Comparison of ENCODE assay signal across 17 mouse cellular contexts in genomic region chr5:120015417-120015816, GRCm38 (mm10).
"Had no signal": no experiment of that assay in that cellular context is flagged by ENCODE, and none has a peak within 500 bp of the region (broad histone marks: within the 10 kb centered on the region; RNA-seq: fewer than 3 reads in every experiment).

No protein-coding gene starts in this region.

- H3K4me3 ChIP-seq: limb, embryonic 15.5 days; liver, embryonic 12.5 days; megakaryocyte, embryonic 14.5 days; midbrain, embryonic 12.5 days; neural tube, embryonic 13.5 days had no signal

- H3K4me2 ChIP-seq: limb, embryonic 15.5 days; liver, embryonic 12.5 days; lung, embryonic 14.5 days; midbrain, embryonic 12.5 days; neural tube, embryonic 13.5 days had no signal

- DNase-seq: kidney, postnatal 36 days; layer of hippocampus, adult 9-11 months; layer of hippocampus, postnatal 36 days; lung, embryonic 14.5 days; lung, postnatal 10 days; lung, postnatal 4 days; retina, postnatal 1 day; right cerebral cortex, postnatal 4 days; spleen, adult 18-20 months; thymus, adult 18-20 months; thymus, postnatal 14 days had no signal

- H3K27me3 ChIP-seq: midbrain, embryonic 12.5 days; neural tube, embryonic 13.5 days had no signal

- H3K9ac ChIP-seq: limb, embryonic 15.5 days; liver, embryonic 12.5 days; lung, embryonic 14.5 days; midbrain, embryonic 12.5 days; neural tube, embryonic 13.5 days had no signal

- H3K36me3 ChIP-seq: limb, embryonic 15.5 days; liver, embryonic 12.5 days; midbrain, embryonic 12.5 days; neural tube, embryonic 13.5 days had no signal

- ATAC-seq: liver, embryonic 12.5 days; midbrain, embryonic 16.5 days had no signal

- H3K27ac ChIP-seq: limb, embryonic 15.5 days; liver, embryonic 12.5 days; midbrain, embryonic 12.5 days; neural tube, embryonic 13.5 days had no signal

- H3K9me3 ChIP-seq: limb, embryonic 15.5 days; liver, embryonic 12.5 days had no signal

- H3K4me1 ChIP-seq: limb, embryonic 15.5 days; midbrain, embryonic 12.5 days; neural tube, embryonic 13.5 days had no signal
